Mouse (Mus musculus): ENCODE data around the gene Etl4. TPM values are rescaled to one million over a fixed set of nuclear protein-coding genes. Genes with fewer than 3 reads are reported as not detected.

Etl4 gene
- total RNA-seq (2012; rRNA removed): 50.8 and 69.7 TPM in 2 replicates

DNA sequence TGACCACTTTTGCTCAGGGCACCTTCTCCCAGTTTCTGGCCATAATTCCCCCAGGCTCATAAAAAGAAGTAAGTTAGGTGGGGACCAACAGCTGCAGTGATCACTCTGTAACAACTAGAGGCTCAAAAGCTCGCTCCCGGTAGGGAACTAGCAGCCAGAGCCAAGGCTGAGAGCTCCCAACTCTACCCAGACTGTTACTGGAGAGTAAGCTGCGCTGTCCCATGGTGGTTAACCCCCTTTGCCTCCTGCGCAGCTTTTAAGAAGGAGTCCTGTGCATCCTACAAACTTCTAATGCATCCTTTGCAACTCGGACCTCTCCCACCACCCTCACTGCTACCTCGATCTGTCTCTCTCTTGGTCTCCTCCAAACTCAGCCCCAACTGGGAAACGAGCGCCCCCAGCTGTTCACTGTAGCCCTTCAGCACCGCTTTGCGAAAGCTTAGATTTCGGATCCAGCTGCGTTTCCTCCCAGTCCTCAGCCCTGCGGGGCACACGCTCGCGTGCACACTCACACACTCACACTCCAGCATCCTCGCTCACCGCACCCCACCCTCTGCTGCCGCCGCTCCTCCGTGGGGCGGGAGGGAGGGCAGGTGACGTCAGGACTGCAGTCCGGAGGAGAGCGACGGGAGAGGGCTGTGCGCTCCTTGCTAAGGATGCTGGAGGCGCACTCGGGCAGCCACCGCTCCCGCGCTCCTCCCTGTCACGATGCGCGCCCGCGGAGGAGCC lies at the start of gene Etl4:
Gene Etl4 (plus strand): TSS at position 610 of the 729 bp plus-strand sequence.
- peak within 1 kb of the TSS; percentile 82 to 88 for H3K4me3 ChIP-seq (ENCODE audit: insufficient read depth in 1 of 2, low read depth in 1 of 2, low read length in 2 of 2, poor library complexity in 1 of 2, severe bottlenecking in 1 of 2)
- no peak within 1 kb of the TSS for H3K27ac ChIP-seq (ENCODE audit: insufficient read depth, low read depth, low read length, poor library complexity, severe bottlenecking)
- in situ Hi-C loops (cut with MboI; ENCODE audit: low sequenced_read_pairs in 2 of 2, unreplicated experiment in 2 of 2): loop anchor here (5.0 to 25.0 kb wide), 2 partner anchors 472 to 482 kb away; partner anchors contain the start of gene Ptf1a (in 1 of the 2)
- peak; percentile 77 for DNase-seq (ENCODE audit: low read depth, low spot score)
- peaks cover 0 to 2% of the 10 kb centered on the region in 2 experiments; a peak in 1 of 4 replicates for H3K4me1 ChIP-seq (ENCODE audit: control insufficient read depth in 2 of 2, insufficient read depth in 2 of 2, low read length in 2 of 2, poor library complexity in 1 of 2)
- no peaks in the 10 kb centered on the region for H3K9me3 ChIP-seq (ENCODE audit: control insufficient read depth, insufficient read depth, low read depth, low read length)
- peak within 1 kb of the TSS; percentile 62; the same call in 1 of the 2 replicates for H3K9ac ChIP-seq (ENCODE audit: insufficient read depth, low read depth, low read length, poor library complexity, severe bottlenecking)
- TF ChIP-seq ZNF384 (IDR thresholded peaks at IDR 0.05; ENCODE audit: low read depth, low read length): no peak
- peak; percentile 15; the same call in 1 of the 2 replicates for TF ChIP-seq ZC3H11A (IDR thresholded peaks at IDR 0.05; ENCODE audit: borderline replicate concordance, low read depth, low read length)
- TF ChIP-seq HCFC1 (IDR thresholded peaks at IDR 0.05; ENCODE audit: borderline replicate concordance, insufficient read depth, low read length): peak; percentile 34; the same call in 1 of the 2 replicates
- H3K36me3 ChIP-seq (ENCODE audit: control insufficient read depth, insufficient read depth, low read length, poor library complexity, severe bottlenecking): no peaks in the 10 kb centered on the region

DNA sequence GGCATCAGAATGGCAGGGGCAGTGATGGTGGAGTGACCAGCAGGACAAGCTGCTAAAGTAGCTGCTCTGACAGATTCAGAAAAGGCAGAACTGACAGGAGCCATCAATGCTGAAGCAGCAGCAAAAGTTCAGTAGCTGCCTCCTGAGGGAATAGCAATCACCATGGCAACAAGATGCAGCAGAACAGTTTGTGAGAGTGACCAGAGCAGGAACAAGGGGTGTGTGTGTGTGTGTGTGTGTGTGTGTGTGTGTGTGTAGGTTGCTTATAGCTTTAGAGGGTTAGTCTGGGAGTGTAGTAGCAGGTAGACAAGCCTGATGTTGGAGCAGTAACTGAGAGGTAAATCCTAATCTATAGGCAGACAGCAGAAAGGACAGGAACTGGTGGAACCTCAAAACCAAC lies 40.4 kb upstream of the Etl4 start:
- H3K9me3 ChIP-seq (ENCODE audit: control insufficient read depth, insufficient read depth, low read depth, low read length): no peaks in the 10 kb centered on the region
- no peak overlapping the region for H3K4me3 ChIP-seq (ENCODE audit: insufficient read depth in 1 of 2, low read depth in 1 of 2, low read length in 2 of 2, poor library complexity in 1 of 2, severe bottlenecking in 1 of 2)
- H3K36me3 ChIP-seq (ENCODE audit: control insufficient read depth, insufficient read depth, low read length, poor library complexity, severe bottlenecking): no peaks in the 10 kb centered on the region
- H3K27ac ChIP-seq (ENCODE audit: insufficient read depth, low read depth, low read length, poor library complexity, severe bottlenecking): no peak overlapping the region
- no peaks in the 10 kb centered on the region for H3K4me1 ChIP-seq (ENCODE audit: control insufficient read depth in 2 of 2, insufficient read depth in 2 of 2, low read length in 2 of 2, poor library complexity in 1 of 2)
- no peak for DNase-seq (ENCODE audit: low read depth, low spot score)
- in situ Hi-C loops (cut with MboI; ENCODE audit: low sequenced_read_pairs in 2 of 2, unreplicated experiment in 2 of 2): no loop called here
- TF ChIP-seq HCFC1 (IDR thresholded peaks at IDR 0.05; ENCODE audit: borderline replicate concordance, insufficient read depth, low read length): no peak
- TF ChIP-seq ZNF384 (IDR thresholded peaks at IDR 0.05; ENCODE audit: low read depth, low read length): no peak
- no peak for TF ChIP-seq MAFK (IDR thresholded peaks at IDR 0.05; ENCODE audit: insufficient read depth, low read depth, low read length)
- TF ChIP-seq ZC3H11A (IDR thresholded peaks at IDR 0.05; ENCODE audit: borderline replicate concordance, low read depth, low read length): no peak
- TF ChIP-seq CHD2 (IDR thresholded peaks at IDR 0.05; ENCODE audit: low read depth, low read length): no peak
- no peak overlapping the region for H3K9ac ChIP-seq (ENCODE audit: insufficient read depth, low read depth, low read length, poor library complexity, severe bottlenecking)

DNA sequence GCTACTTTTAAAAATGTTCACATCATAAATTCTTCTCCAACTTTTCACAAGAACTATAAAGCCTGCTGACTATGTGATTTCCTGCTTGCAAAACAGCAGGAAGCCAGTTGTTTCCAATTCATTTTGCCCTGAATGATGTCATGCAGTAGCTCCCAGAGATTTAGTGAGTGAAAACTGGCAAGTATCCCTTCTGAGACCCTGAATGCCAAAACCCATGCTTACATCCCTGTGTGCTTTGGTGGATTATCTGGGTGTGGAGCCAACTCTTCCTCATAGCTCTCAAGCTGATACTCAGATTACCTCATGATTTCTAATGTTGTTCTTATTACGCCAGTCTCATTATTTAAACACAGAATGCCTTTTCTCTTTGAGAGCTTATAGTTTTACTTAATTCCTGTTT lies 37.7 kb upstream of the Etl4 start:
- Histone ChIP-seq H3K4me3 (ENCODE audit: insufficient read depth in 1 of 2, low read depth in 1 of 2, low read length in 2 of 2, poor library complexity in 1 of 2, severe bottlenecking in 1 of 2) (no peak overlapping the region), H3K9ac (ENCODE audit: insufficient read depth, low read depth, low read length, poor library complexity, severe bottlenecking) (no peak overlapping the region), H3K4me1 (ENCODE audit: control insufficient read depth in 2 of 2, insufficient read depth in 2 of 2, low read length in 2 of 2, poor library complexity in 1 of 2) (no peaks in the 10 kb centered on the region), H3K36me3 (ENCODE audit: control insufficient read depth, insufficient read depth, low read length, poor library complexity, severe bottlenecking) (no peaks in the 10 kb centered on the region), H3K27ac (ENCODE audit: insufficient read depth, low read depth, low read length, poor library complexity, severe bottlenecking) (no peak overlapping the region), H3K9me3 (ENCODE audit: control insufficient read depth, insufficient read depth, low read depth, low read length) (no peaks in the 10 kb centered on the region)
- TF ChIP-seq ZC3H11A (IDR thresholded peaks at IDR 0.05; ENCODE audit: borderline replicate concordance, low read depth, low read length) (no peak), MAFK (IDR thresholded peaks at IDR 0.05; ENCODE audit: insufficient read depth, low read depth, low read length) (no peak), ZNF384 (IDR thresholded peaks at IDR 0.05; ENCODE audit: low read depth, low read length) (no peak), CHD2 (IDR thresholded peaks at IDR 0.05; ENCODE audit: low read depth, low read length) (no peak), HCFC1 (IDR thresholded peaks at IDR 0.05; ENCODE audit: borderline replicate concordance, insufficient read depth, low read length) (no peak)
- no peak for DNase-seq (ENCODE audit: low read depth, low spot score)
- in situ Hi-C loops (cut with MboI; ENCODE audit: low sequenced_read_pairs in 2 of 2, unreplicated experiment in 2 of 2): no loop called here

DNA sequence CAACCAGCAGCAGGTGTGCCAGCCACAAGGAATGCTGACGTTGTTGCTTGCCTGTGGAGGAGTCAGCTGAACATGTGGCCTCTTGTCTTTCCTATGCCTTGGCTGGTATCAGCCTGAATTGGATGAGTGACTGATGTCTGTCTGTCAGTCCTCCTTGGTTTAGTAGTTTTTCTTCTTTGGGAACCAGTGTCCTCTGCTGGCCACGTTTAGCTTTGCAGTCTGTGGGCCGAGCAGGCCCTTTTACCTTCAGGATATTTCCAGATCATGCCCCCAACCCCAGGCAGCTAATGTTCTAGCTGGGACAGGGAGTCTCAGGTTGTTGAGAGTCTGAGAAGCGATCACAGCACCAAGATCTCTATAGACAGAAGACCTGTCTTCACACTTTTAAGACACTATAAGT lies 18.7 kb upstream of the Etl4 start:
- H3K36me3 ChIP-seq (ENCODE audit: control insufficient read depth, insufficient read depth, low read length, poor library complexity, severe bottlenecking): no peaks in the 10 kb centered on the region
- no peak overlapping the region for H3K27ac ChIP-seq (ENCODE audit: insufficient read depth, low read depth, low read length, poor library complexity, severe bottlenecking)
- H3K4me3 ChIP-seq (ENCODE audit: insufficient read depth in 1 of 2, low read depth in 1 of 2, low read length in 2 of 2, poor library complexity in 1 of 2, severe bottlenecking in 1 of 2): no peak overlapping the region
- H3K9me3 ChIP-seq (ENCODE audit: control insufficient read depth, insufficient read depth, low read depth, low read length): no peaks in the 10 kb centered on the region
- in situ Hi-C loops (cut with MboI; ENCODE audit: low sequenced_read_pairs in 2 of 2, unreplicated experiment in 2 of 2): loop anchor here in 1 of 2 experiments (25.0 kb wide), 1 partner anchor 379 kb away; no protein-coding TSS in a partner anchor
- H3K4me1 ChIP-seq (ENCODE audit: control insufficient read depth in 2 of 2, insufficient read depth in 2 of 2, low read length in 2 of 2, poor library complexity in 1 of 2): no peaks in the 10 kb centered on the region
- no peak for TF ChIP-seq HCFC1 (IDR thresholded peaks at IDR 0.05; ENCODE audit: borderline replicate concordance, insufficient read depth, low read length)
- peak; percentile 51; the same call in 1 of the 2 replicates for TF ChIP-seq ZC3H11A (IDR thresholded peaks at IDR 0.05; ENCODE audit: borderline replicate concordance, low read depth, low read length)
- TF ChIP-seq ZNF384 (IDR thresholded peaks at IDR 0.05; ENCODE audit: low read depth, low read length): no peak
- TF ChIP-seq MAFK (IDR thresholded peaks at IDR 0.05; ENCODE audit: insufficient read depth, low read depth, low read length): no peak
- TF ChIP-seq CHD2 (IDR thresholded peaks at IDR 0.05; ENCODE audit: low read depth, low read length): no peak
- no peak overlapping the region for H3K9ac ChIP-seq (ENCODE audit: insufficient read depth, low read depth, low read length, poor library complexity, severe bottlenecking)
- no peak for DNase-seq (ENCODE audit: low read depth, low spot score)

All from ES-E14 (cell line).